Mouse (Mus musculus): ENCODE results near the gene Gjb4.

Gene Gjb4

DNA sequence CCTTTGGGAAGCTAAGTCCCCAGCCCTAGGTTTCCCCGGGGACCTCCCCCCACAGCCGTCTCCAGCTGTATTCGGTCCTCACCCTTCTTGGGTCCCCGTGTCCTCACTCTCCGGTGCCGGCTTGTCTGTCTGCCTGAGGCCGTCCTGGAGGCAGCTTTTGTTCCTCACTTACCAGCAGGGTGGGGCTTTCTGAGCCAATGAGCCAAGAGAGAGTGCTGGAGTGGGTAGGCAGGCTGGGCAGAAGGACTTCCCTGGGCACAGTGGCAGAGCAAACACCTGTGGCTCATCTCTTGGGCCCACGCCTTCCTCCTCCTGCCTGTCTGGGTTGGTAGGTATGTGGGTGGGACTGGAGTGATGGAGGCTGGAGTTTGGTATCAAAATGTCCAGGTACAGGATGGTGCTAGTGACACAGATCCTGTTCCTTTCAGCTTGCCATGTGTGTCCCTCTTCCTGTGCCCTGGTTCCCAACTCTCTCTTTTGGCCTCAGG lies at the start of gene Gjb4:
Gene Gjb4 (minus strand): TSS at position 131 of the 488 bp plus-strand sequence.
- no peak for DNase-seq (ENCODE audit: low spot score)

- no peak for DNase-seq (ENCODE audit: low spot score)
Observed at GRCm38 (mm10) chr4:127402614-127403013, 48.7 kb upstream of the Gjb4 start.

DNA sequence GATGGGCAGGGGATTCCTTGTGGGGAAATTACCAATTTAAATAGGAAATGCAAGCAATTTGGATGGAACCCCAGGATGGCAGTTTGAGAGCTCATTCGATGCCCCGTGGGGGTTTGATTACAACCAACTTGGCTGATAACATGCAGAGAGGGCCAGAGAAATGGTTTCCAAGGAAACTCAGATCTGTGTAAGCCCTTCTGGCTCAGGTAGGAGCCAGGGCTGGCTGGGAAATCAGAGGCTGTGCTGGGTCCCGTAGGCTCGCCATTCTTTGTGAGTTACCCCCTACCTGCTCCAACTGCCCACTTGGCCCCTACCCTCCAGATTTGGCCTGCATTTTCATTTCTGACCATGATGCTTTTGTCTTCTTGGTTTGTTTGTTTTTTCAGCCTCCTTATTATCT lies 48.3 kb upstream of the Gjb4 start:
- no peak for DNase-seq (ENCODE audit: low spot score)

- DNase-seq (ENCODE audit: low spot score): no peak
Observed at GRCm38 (mm10) chr4:127400165-127401145, 46.6 kb upstream of the Gjb4 start.

GRCm38 (mm10) chr4:127395591-127395990 lies 41.7 kb upstream of the Gjb4 start:
- DNase-seq (ENCODE audit: low spot score): no peak

- DNase-seq (ENCODE audit: low spot score): no peak
Observed at GRCm38 (mm10) chr4:127389645-127390044, 35.8 kb upstream of the Gjb4 start.

GRCm38 (mm10) chr4:127377344-127377743 lies 23.5 kb upstream of the Gjb4 start:
- peak; percentile 67 for DNase-seq (ENCODE audit: low spot score)

DNA sequence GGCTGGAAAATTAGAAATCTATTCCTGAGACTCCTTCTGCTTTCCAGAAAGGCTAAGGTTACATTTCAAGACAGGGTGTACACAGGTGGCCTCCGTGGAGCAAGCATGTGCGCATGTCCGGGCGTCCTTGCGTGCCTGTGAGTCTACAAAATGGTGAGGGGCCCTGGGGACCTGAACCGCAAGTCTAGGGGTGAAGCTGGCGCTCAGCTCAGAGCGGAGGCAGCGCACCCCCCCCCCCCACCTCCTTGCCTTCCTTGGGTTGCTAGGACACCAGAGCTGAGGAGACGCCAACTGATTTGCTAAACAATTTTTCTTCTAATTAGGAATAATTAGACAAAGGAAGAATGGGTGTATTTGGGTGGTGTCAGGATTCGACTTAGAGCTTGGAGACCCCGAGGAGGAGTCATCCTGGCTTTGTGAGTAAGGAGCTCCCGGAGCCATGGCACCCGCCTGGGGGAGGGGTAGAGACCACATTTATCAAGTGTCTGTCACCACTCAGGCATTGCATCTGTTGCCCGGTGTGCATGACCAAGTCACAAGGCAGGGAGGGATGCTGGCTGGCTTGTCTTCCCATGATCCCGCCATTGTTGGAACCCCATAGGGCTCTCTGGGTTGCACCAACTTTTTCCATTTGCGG lies 21.8 kb upstream of the Gjb4 start:
- no peak for DNase-seq (ENCODE audit: low spot score)

DNA sequence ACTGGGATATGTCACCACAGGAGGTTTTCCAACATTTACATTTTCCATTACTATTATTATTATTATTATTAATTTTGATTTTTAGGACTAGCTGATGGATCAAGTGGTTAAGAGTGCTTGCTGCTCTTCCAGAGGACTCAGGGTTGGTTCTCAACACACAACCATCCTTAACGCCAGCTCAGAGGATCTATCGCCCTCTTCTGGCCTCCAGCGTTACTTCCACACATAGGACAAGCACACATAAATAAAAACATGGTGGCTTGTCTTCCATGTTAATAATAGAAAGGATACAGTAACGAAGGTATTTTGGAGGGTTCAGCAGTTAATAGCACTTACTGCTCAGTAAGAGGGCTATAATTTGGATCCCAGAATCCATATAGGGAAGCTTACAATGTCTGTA lies 20.8 kb upstream of the Gjb4 start:
- DNase-seq (ENCODE audit: low spot score): no peak

- peak; percentile 59 for DNase-seq (ENCODE audit: low spot score)
Observed at GRCm38 (mm10) chr4:127373491-127373890, 19.6 kb upstream of the Gjb4 start.

DNA sequence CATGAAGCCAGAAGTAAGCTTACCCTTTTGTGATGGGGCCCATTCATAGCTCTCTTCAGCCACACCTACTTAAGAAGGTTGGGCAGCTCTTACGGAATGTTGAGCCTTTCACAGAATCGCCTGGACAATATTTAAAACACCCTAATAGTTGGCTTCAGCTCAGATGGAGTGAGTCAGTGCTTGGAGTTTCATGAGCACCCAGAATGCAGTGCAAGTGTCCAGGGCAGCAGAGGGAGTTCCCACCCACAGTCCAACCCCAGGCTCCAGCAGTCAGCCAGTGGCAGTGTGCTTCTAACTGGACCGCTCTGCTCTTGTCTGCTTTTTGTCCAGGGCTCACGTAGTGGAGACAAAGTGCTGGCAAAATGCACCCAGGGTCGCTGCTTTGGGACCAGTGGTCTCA lies 17.7 kb upstream of the Gjb4 start:
- no peak for DNase-seq (ENCODE audit: low spot score)

DNA sequence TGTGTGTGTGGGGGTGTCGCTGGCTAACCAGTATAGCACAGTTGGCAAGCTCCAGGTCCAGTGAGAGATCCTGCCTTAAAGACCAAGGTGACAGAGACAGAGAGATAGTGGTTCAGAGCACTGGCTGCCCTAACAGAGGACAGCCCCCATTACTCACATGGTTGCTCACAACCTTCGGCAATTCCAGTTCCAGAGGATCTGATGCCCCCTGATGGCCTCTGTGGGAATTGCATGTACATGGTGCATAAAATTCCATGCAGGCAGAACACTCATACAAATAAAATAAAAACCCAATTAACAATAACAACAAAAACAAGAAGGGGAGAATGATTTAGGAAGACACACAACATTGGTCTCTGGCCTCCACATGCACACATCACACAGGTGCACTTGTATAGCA lies 16.6 kb upstream of the Gjb4 start:
- no peak for DNase-seq (ENCODE audit: low spot score)

DNA sequence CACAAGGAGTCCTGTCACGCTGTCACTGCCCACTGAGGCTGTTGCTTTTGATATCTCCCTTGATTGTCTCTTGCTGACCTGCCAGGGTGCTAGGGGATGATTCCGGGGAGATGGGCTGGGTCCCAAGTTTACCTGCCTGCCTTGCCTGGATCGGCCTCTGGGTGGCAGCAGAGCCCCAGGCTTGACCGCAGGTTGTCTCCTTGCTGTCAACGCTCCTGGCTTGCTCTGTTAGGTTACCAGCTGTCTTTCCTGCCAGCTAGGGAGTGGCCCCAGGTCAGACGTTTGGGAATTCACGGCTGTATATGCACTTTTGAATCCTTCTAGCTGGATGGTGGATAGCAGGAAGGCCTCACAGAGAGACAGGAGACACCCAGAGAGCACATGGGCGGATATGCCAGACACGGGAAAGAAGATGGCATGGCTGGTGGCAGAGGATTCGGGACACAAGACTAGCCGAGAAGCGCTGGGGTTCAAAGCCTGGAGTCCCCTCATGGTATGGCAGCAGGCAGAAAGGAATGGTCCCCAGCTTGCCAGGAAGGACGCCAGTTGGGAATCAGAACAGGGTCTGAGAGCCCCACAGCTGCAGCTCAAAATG lies 14.6 kb upstream of the Gjb4 start:
- DNase-seq (ENCODE audit: low spot score): peak; percentile 85

- DNase-seq (ENCODE audit: low spot score): no peak
Observed at GRCm38 (mm10) chr4:127365834-127366233, 12.0 kb upstream of the Gjb4 start.

DNA sequence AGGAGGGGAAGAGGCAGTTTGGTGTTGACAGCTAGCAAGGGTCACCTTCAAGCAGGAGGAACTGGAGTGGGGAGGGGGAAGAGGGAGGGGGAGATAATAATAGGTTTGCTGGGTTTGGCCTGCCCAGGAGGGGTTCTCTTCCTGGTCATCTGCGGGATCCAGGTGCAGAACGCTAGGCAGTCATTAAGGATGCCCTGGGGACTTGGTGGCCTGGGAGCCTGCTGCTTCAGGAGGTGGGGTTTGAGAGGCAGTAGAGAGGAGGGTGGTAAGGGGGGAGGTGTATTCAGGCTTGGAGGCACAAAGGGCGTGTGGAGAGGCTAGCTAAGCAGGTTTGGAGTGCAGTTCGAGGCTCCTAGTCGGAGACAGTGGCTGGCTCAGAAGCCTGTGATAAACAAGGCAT lies 11.6 kb upstream of the Gjb4 start:
- no peak for DNase-seq (ENCODE audit: low spot score)

DNA sequence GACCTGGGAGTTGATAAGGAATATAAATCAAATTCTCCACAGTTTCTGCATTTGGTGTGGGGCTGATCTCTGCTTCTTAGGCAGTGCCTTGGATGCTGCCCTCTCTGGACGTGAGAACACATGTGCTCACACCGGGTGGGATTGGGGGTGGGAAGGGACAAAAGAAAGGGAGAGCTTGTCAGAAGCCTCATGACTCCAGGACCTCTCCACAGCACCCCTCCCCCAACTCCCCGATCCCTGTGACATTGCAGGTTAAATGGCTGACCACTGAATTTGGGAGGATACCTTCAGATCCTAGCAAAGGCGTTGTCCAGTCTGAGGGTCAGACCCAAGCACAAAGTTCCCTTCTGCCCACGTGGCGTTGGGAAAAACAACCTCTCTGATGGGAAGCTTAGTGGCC lies 10.6 kb upstream of the Gjb4 start:
- no peak for DNase-seq (ENCODE audit: low spot score)

GRCm38 (mm10) chr4:127363331-127363730 lies 9.4 kb upstream of the Gjb4 start:
- no peak for DNase-seq (ENCODE audit: low spot score)

DNA sequence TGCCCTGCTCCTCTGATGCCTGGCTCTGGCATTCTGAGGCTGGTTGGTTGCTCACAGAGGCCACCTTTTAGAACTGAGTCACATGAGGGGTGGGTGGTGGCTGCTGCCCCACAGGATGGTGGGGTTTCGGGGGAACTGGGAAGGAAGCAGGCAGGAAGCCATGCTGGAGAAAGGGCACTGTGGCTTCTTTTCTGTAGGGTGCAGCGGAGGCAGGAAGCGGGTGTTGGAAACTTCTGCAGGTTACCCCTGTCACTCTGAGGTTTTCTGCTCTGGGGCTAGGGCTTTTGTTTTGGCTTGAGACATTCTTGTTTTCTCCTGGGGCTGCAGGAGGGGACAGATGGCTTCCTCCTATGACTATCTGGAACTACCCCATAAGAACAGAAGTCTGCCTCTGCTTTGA lies 8.6 kb upstream of the Gjb4 start:
- DNase-seq (ENCODE audit: low spot score): no peak

DNA sequence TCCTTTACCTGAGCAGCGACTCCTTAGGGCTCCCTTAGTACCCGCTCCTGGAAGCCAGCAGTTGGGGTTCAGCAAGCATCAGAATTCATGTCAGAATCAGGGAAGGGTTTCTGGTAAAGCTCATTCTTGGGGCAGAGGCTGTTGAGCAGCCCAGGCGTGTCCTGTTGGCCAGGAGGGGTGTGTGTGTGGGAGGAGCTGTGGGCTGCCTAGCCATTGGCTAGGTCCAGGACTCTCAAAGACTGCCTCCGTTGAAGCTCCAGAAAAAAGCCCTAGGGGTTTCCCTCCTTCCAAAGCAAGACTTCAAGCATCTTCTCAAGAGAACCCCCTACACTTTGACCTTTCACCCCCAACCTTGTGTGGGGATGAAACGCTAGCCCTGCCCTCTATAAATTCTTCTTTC lies 4.1 kb upstream of the Gjb4 start, which contains the start of gene Gjb5:
Gene Gjb5 (minus strand): TSS at position 164 of the 400 bp plus-strand sequence.
- no peak for DNase-seq (ENCODE audit: low spot score)

GRCm38 (mm10) chr4:127354506-127355485 lies 915 bp upstream of the Gjb4 start:
- peak; percentile 57 for DNase-seq (ENCODE audit: low spot score)

DNA sequence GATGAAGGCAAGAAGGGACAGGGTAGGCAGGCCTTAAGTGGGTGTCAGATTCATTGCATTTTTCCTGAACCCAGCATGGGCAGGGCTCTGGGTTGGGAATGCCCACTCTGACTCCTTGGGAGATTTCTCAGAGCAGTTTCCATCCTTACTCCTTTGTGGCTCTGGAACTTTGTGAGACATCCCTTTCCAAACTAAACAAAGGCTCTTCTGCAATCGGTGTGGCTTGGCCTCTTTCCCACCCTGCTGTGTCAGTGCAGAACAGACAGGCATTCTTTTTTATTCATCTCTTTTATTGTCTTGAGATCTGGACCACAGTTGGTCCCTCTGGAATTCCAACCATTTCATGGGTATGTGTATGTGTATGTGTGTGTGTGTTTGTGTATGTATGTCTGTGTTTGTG lies 1.3 kb downstream of the Gjb4 start:
- DNase-seq (ENCODE audit: low spot score): no peak
